Mouse (Mus musculus) ES-E14 (cell line): ENCODE measurements at regions not wholly inside any gene's neighbourhood (a gene's known extent, or its start where the extent isn't known, plus 50 kb on each side); places are given as distances from the start of the nearest gene placed in this dataset.

Source experiments
- CHD2 ChIP-seq: IDR thresholded peaks from 2 replicates; pipeline ENCODE4 v1.6.1; 2014; ENCODE audit warnings: mild to moderate bottlenecking, low read depth, low read length, inconsistent platforms
- HCFC1 ChIP-seq: IDR thresholded peaks from 2 replicates; pipeline ENCODE4 v1.6.1; 2012; ENCODE audit warnings: low read length, inconsistent platforms, borderline replicate concordance; ENCODE audit not compliant: insufficient read depth
- MAFK ChIP-seq: IDR thresholded peaks from 2 replicates; pipeline ENCODE4 v1.6.1; 2014; ENCODE audit warnings: mild to moderate bottlenecking, low read depth, low read length, inconsistent platforms; ENCODE audit not compliant: insufficient read depth
- ZC3H11A ChIP-seq: IDR thresholded peaks from 2 replicates; pipeline ENCODE4 v1.6.1; 2012; ENCODE audit warnings: low read depth, mild to moderate bottlenecking, inconsistent platforms, low read length, borderline replicate concordance
- ZNF384 ChIP-seq: IDR thresholded peaks from 2 replicates; pipeline ENCODE4 v1.6.1; 2012; ENCODE audit warnings: low read depth, low read length, inconsistent platforms

GRCm38 (mm10) chr3:149305011-149305413 is 314.7 kb upstream of the Adgrl2 start:
- no peak for TF ChIP-seq ZNF384
- no peak for TF ChIP-seq MAFK
- TF ChIP-seq HCFC1, result no peak
- no peak for TF ChIP-seq CHD2
- TF ChIP-seq ZC3H11A, result no peak
